Mouse (Mus musculus): ENCODE results near the gene Sorcs1. TPM values are rescaled to one million over a fixed set of nuclear protein-coding genes. Genes with fewer than 3 reads are reported as not detected.

Gene Sorcs1
- polyA plus RNA-seq, 1 experiment from 2014 or later = 5.6 TPM

GRCm38 (mm10) chr19:50521943-50522342 lies 156.5 kb downstream of the Sorcs1 start:
- DNase-seq (ENCODE audit: low spot score) = no peak

GRCm38 (mm10) chr19:50515059-50515673 lies 163.3 kb downstream of the Sorcs1 start:
- H3K4me3 ChIP-seq = no peak overlapping the region
- H3K9me3 ChIP-seq = no peaks in the 10 kb centered on the region
- H3K27me3 ChIP-seq (ENCODE audit: insufficient read depth, poor library complexity, severe bottlenecking) = no peaks in the 10 kb centered on the region
- 58% methylated on average over 10 of the region's 10 CpGs for WGBS
- no peak overlapping the region for H3K27ac ChIP-seq
- H3K4me1 ChIP-seq (replicated peaks) = peaks cover 8% of the 10 kb centered on the region
- no peak for DNase-seq (ENCODE audit: low spot score)
- no peaks in the 10 kb centered on the region for H3K36me3 ChIP-seq

More at GRCm38 (mm10) chr19:50521943-50522342, 156.5 kb downstream of the Sorcs1 start:
- Histone ChIP-seq H3K9me3 (no peaks in the 10 kb centered on the region), H3K27ac (no peak overlapping the region), H3K36me3 (no peaks in the 10 kb centered on the region), H3K4me1 (replicated peaks) (no peaks in the 10 kb centered on the region), H3K27me3 (ENCODE audit: insufficient read depth, poor library complexity, severe bottlenecking) (no peaks in the 10 kb centered on the region), H3K4me3 (no peak overlapping the region)
- WGBS = 82% methylated on average over 4 of the region's 4 CpGs

- WGBS = 77% methylated on average over 8 of the region's 8 CpGs
- H3K27ac ChIP-seq = no peak overlapping the region
- H3K4me1 ChIP-seq (replicated peaks) = peaks cover 8% of the 10 kb centered on the region
- H3K27me3 ChIP-seq (ENCODE audit: insufficient read depth, poor library complexity, severe bottlenecking) = no peaks in the 10 kb centered on the region
- H3K36me3 ChIP-seq = no peaks in the 10 kb centered on the region
- H3K9me3 ChIP-seq = no peaks in the 10 kb centered on the region
- DNase-seq (ENCODE audit: low spot score) = no peak
- no peak overlapping the region for H3K4me3 ChIP-seq
Measured at GRCm38 (mm10) chr19:50514309-50514830, 164.1 kb downstream of the Sorcs1 start.

DNA sequence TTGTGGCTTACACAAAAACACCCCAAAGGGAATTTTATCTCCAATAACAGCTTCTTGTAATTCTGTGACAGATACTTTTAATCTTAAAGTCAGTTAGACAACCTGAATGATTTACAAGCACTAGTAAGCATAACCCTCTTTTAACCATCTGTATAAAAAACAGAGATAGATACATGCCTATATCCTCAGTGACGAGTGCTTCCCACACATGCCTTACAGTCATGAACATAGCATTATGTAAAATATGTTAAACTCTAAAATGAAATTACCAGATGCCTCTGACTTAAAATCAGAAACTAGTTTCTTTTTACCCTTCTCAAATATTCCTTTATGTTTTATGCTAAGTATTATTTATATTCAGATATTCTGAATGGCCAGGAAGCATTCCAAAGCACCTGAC lies 175.6 kb downstream of the Sorcs1 start:
- H3K27me3 ChIP-seq (ENCODE audit: insufficient read depth, poor library complexity, severe bottlenecking) = no peaks in the 10 kb centered on the region
- H3K4me1 ChIP-seq (replicated peaks) = no peaks in the 10 kb centered on the region
- WGBS = 93% methylated on average over 1 of the region's 1 CpGs
- H3K27ac ChIP-seq = no peak overlapping the region
- DNase-seq (ENCODE audit: low spot score) = no peak
- no peaks in the 10 kb centered on the region for H3K36me3 ChIP-seq
- H3K4me3 ChIP-seq = no peak overlapping the region
- H3K9me3 ChIP-seq = no peaks in the 10 kb centered on the region

GRCm38 (mm10) chr19:50491121-50491520 lies 187.3 kb downstream of the Sorcs1 start:
- Histone ChIP-seq H3K9me3 (no peaks in the 10 kb centered on the region), H3K36me3 (no peaks in the 10 kb centered on the region), H3K27me3 (ENCODE audit: insufficient read depth, poor library complexity, severe bottlenecking) (no peaks in the 10 kb centered on the region), H3K4me1 (replicated peaks) (peaks cover 12% of the 10 kb centered on the region; the same call in 1 of the 2 replicates), H3K4me3 (no peak overlapping the region), H3K27ac (no peak overlapping the region)
- DNase-seq (ENCODE audit: low spot score) = no peak
- 98% methylated on average over 3 of the region's 3 CpGs for WGBS

DNA sequence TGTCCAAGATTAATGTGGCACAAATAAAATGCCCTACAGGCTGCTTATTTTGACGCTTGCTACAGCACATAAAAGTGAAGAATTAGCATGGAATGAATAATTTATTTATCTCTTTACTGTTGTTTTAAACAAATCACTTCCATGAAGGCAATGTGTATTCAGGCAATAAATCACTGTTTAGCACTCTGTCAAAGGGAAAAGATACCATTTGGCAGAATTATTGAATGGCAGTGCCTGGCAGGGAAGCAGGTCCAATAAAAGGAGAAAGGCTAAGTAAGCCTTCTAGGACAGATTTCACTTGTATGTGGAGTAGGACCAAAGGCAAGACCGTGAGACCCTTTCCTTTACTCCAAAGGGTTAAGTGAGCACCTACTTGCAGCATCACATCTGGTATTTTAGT lies 187.7 kb downstream of the Sorcs1 start:
- H3K36me3 ChIP-seq = no peaks in the 10 kb centered on the region
- 77% methylated on average over 2 of the region's 2 CpGs for WGBS
- no peak overlapping the region for H3K4me3 ChIP-seq
- DNase-seq (ENCODE audit: low spot score) = no peak
- H3K27me3 ChIP-seq (ENCODE audit: insufficient read depth, poor library complexity, severe bottlenecking) = no peaks in the 10 kb centered on the region
- no peak overlapping the region for H3K27ac ChIP-seq
- peaks cover 12% of the 10 kb centered on the region; the same call in 1 of the 2 replicates for H3K4me1 ChIP-seq (replicated peaks)
- H3K9me3 ChIP-seq = no peaks in the 10 kb centered on the region

- Histone ChIP-seq H3K4me1 (replicated peaks) (peaks cover 12% of the 10 kb centered on the region; the same call in 1 of the 2 replicates), H3K9me3 (no peaks in the 10 kb centered on the region), H3K4me3 (no peak overlapping the region), H3K36me3 (no peaks in the 10 kb centered on the region), H3K27me3 (ENCODE audit: insufficient read depth, poor library complexity, severe bottlenecking) (no peaks in the 10 kb centered on the region), H3K27ac (no peak overlapping the region)
- WGBS = 82% methylated on average over 3 of the region's 3 CpGs
- DNase-seq (ENCODE audit: low spot score) = no peak
Measured at GRCm38 (mm10) chr19:50489786-50490185, 188.7 kb downstream of the Sorcs1 start.

DNA sequence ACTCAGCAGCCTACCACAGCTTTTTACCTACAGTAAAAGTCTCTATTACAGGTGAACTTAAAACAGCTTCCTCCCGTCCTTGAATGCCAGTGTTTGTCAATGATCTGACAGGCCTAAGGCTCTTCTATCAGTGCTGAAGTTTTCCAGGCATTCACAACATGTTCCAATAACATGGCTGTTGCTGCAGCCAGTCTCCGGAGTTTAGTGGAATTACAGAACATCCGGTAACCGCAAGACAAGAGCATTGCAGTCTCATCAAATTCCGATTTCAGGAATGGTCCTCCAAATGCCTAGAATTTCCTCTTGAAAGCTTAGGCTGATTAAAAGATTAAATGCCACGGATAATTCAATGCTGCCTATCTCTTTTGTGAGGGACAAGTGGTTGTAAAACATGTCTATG lies 190.0 kb downstream of the Sorcs1 start:
- Histone ChIP-seq H3K9me3 (no peaks in the 10 kb centered on the region), H3K36me3 (no peaks in the 10 kb centered on the region), H3K27me3 (ENCODE audit: insufficient read depth, poor library complexity, severe bottlenecking) (no peaks in the 10 kb centered on the region), H3K4me1 (replicated peaks) (peaks cover 15% of the 10 kb centered on the region), H3K4me3 (no peak overlapping the region), H3K27ac (no peak overlapping the region)
- WGBS = 72% methylated on average over 6 of the region's 6 CpGs
- DNase-seq (ENCODE audit: low spot score) = no peak

DNA sequence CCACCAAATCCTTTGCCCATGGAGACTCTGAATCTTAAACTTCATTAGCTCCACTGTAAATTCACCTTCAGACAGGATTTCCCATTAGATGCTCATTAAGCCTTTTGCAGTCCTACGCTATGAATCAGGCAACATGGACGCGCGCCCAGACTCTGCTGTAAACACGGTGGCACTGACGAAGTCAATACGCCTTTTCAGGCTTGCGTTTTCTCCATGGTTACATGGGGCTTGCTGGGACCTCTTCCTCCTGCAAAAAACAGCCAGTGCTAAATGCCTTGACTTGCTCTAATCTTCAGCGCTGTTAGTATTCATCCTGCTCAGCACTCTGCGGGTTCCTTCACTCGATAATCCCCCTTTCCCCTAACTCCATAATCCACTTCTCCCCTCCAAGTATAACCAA lies 190.7 kb downstream of the Sorcs1 start:
- no peak for DNase-seq (ENCODE audit: low spot score)
- H3K27ac ChIP-seq = no peak overlapping the region
- H3K9me3 ChIP-seq = no peaks in the 10 kb centered on the region
- WGBS = 46% methylated on average over 11 of the region's 11 CpGs
- H3K4me3 ChIP-seq = no peak overlapping the region
- H3K27me3 ChIP-seq (ENCODE audit: insufficient read depth, poor library complexity, severe bottlenecking) = no peaks in the 10 kb centered on the region
- H3K4me1 ChIP-seq (replicated peaks) = peaks cover 16% of the 10 kb centered on the region
- H3K36me3 ChIP-seq = no peaks in the 10 kb centered on the region

GRCm38 (mm10) chr19:50486345-50486744 lies 192.1 kb downstream of the Sorcs1 start:
- DNase-seq (ENCODE audit: low spot score) = no peak
- H3K4me3 ChIP-seq = no peak overlapping the region
- 89% methylated on average over 5 of the region's 5 CpGs for whole genome bisulfite sequencing
- peaks cover 16% of the 10 kb centered on the region for H3K4me1 ChIP-seq (replicated peaks)
- no peaks in the 10 kb centered on the region for H3K36me3 ChIP-seq
- H3K27ac ChIP-seq = no peak overlapping the region
- no peaks in the 10 kb centered on the region for H3K9me3 ChIP-seq
- H3K27me3 ChIP-seq (ENCODE audit: insufficient read depth, poor library complexity, severe bottlenecking) = no peaks in the 10 kb centered on the region

DNA sequence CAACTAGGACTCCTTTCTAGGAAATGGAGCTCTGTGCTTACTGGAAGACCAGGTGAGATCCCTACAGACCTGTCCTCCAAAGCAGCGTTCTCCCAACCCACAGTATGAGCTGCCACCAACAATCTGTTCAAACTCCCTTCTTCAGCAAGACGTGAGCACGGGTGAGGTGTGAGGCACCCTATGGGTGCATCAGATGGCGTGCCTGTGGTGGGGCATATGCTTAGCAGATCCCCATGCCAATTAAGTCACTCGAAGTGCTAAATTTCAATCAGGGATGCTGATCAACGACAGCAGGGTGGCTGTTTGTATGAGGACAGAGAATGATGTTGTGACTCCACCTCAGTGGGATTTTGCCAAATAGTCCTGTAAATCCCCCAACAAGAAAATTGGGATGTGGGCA lies 201.7 kb downstream of the Sorcs1 start:
- Histone ChIP-seq H3K27ac (no peak overlapping the region), H3K36me3 (no peaks in the 10 kb centered on the region), H3K4me1 (replicated peaks) (no peaks in the 10 kb centered on the region), H3K9me3 (no peaks in the 10 kb centered on the region), H3K27me3 (ENCODE audit: insufficient read depth, poor library complexity, severe bottlenecking) (no peaks in the 10 kb centered on the region), H3K4me3 (no peak overlapping the region)
- WGBS = 79% methylated on average over 6 of the region's 6 CpGs
- no peak for DNase-seq (ENCODE audit: low spot score)

GRCm38 (mm10) chr19:50468592-50468991 lies 209.9 kb downstream of the Sorcs1 start:
- H3K4me1 ChIP-seq (replicated peaks) = no peaks in the 10 kb centered on the region
- no peak overlapping the region for H3K4me3 ChIP-seq
- DNase-seq (ENCODE audit: low spot score) = no peak
- H3K27ac ChIP-seq = no peak overlapping the region
- no peaks in the 10 kb centered on the region for H3K27me3 ChIP-seq (ENCODE audit: insufficient read depth, poor library complexity, severe bottlenecking)
- H3K36me3 ChIP-seq = no peaks in the 10 kb centered on the region
- H3K9me3 ChIP-seq = 0 out of 2 replicates have a peak, but pooled peaks cover 5% of the 10 kb centered on the region
- 93% methylated on average over 3 of the region's 3 CpGs for WGBS

- no peak overlapping the region for H3K4me3 ChIP-seq
- WGBS = 88% methylated on average over 6 of the region's 6 CpGs
- no peak for DNase-seq (ENCODE audit: low spot score)
- H3K27ac ChIP-seq = no peak overlapping the region
- no peaks in the 10 kb centered on the region for H3K4me1 ChIP-seq (replicated peaks)
- H3K27me3 ChIP-seq (ENCODE audit: insufficient read depth, poor library complexity, severe bottlenecking) = no peaks in the 10 kb centered on the region
- H3K36me3 ChIP-seq = no peaks in the 10 kb centered on the region
- H3K9me3 ChIP-seq = 0 out of 2 replicates have a peak, but pooled peaks cover 5% of the 10 kb centered on the region
Measured at GRCm38 (mm10) chr19:50464811-50465210, 213.6 kb downstream of the Sorcs1 start.

Data from hindbrain, embryonic 10.5 days (tissue).